Mouse (Mus musculus) cerebellum, postnatal 4 days (tissue): ENCODE results near the gene Apol11a.
"Not testable (repeated sequence)": the region's sequence is repeated elsewhere in the genome, so short reads cannot be mapped to it uniquely, and the experiment has no call there.

ENCODE experiments used
- DNase-seq, 2 experiments: peaks; one replicate each; pipeline ENCODE4 v3.0.0; 2022; ENCODE audit warnings: low spot score in 2 of 2, mixed read lengths in 1 of 2

Gene Apol11a

GRCm38 (mm10) chr15:77507966-77508365, at the start of gene Apol11a:
Gene Apol11a (plus strand): TSS chr15:77508271.
- not testable (repeated sequence) for DNase-seq

GRCm38 (mm10) chr15:77474699-77475390, 33.2 kb upstream of the Apol11a start:
- DNase-seq, result not testable (repeated sequence)

- DNase-seq, result not testable (repeated sequence)
Measured at GRCm38 (mm10) chr15:77476693-77477092, 31.4 kb upstream of the Apol11a start, which contains the start of gene Apol10a. Gene Apol10a (plus strand): TSS chr15:77477047.

GRCm38 (mm10) chr15:77482140-77482794, 25.8 kb upstream of the Apol11a start:
- DNase-seq, result no peak

GRCm38 (mm10) chr15:77493181-77493580, 14.9 kb upstream of the Apol11a start:
- not testable (repeated sequence) for DNase-seq

- not testable (repeated sequence) for DNase-seq
Measured at GRCm38 (mm10) chr15:77494694-77495093, 13.4 kb upstream of the Apol11a start.

- not testable (repeated sequence) for DNase-seq
Measured at GRCm38 (mm10) chr15:77520596-77520995, 12.5 kb downstream of the Apol11a start.

- peak; percentile 48 to 56 for DNase-seq
Measured at GRCm38 (mm10) chr15:77523186-77523843, 15.2 kb downstream of the Apol11a start.

- no peak for DNase-seq
Measured at GRCm38 (mm10) chr15:77533216-77533615, 25.1 kb downstream of the Apol11a start, which contains the start of gene Apol7c. Gene Apol7c (minus strand): TSS chr15:77533316.

- not testable (repeated sequence) for DNase-seq
Measured at GRCm38 (mm10) chr15:77539221-77539620, 31.1 kb downstream of the Apol11a start.

GRCm38 (mm10) chr15:77561792-77562191, 53.7 kb downstream of the Apol11a start, which contains the start of gene 1700025B11Rik:
Gene 1700025B11Rik (minus strand): TSS chr15:77561892.
- no peak for DNase-seq

GRCm38 (mm10) chr15:77563219-77563618, 55.1 kb downstream of the Apol11a start:
- no peak for DNase-seq
